Mouse (Mus musculus) kidney, adult 2 months (tissue): Measurements from ENCODE around the gene Muc5b. TPM values are rescaled to one million over a fixed set of nuclear protein-coding genes. Genes with fewer than 3 reads are reported as not detected.
"Not testable (repeated sequence)": the region's sequence is repeated elsewhere in the genome, so short reads cannot be mapped to it uniquely, and the experiment has no call there.

Experiments
- DNase-seq: peaks from one replicate; pipeline ENCODE4 v3.0.0; 2021
- H3K27ac ChIP-seq: fragments of 200-500 bp; 2 replicates; pipeline ENCODE4 v1.5.1; 2012; ENCODE audit warnings: low read depth, low read length, control low read depth, inconsistent platforms; ENCODE audit not compliant: insufficient read depth
- H3K27me3 ChIP-seq: fragments of 200-500 bp; replicated peaks from 2 replicates; pipeline ENCODE4 v1.6.1; 2012; ENCODE audit warnings: mild to moderate bottlenecking, moderate library complexity, low read length, inconsistent platforms; ENCODE audit not compliant: control insufficient read depth, insufficient read depth
- H3K36me3 ChIP-seq: fragments of 200-500 bp; 2 replicates; pipeline ENCODE4 v1.6.1; 2012; ENCODE audit warnings: mild to moderate bottlenecking, moderate library complexity, low read length, inconsistent platforms; ENCODE audit not compliant: control insufficient read depth, insufficient read depth
- H3K4me1 ChIP-seq: fragments of 200-500 bp; 2 replicates; pipeline ENCODE4 v1.6.1; 2011; ENCODE audit warnings: low read length; ENCODE audit not compliant: control insufficient read depth, insufficient read depth
- H3K4me3 ChIP-seq: fragments of 200-500 bp; 2 replicates; pipeline ENCODE4 v1.5.1; 2011; ENCODE audit warnings: mild to moderate bottlenecking, low read depth, low read length, control low read depth; ENCODE audit not compliant: insufficient read depth
- CTCF ChIP-seq: fragments of 200-500 bp; conservative IDR thresholded peaks from 2 replicates; pipeline ENCODE4 v1.5.1; 2011; ENCODE audit warnings: low read depth, mild to moderate bottlenecking, control low read depth, low read length, moderate library complexity, mixed read lengths; ENCODE audit not compliant: insufficient read depth, insufficient read length
- POLR2A ChIP-seq: fragments of 200-500 bp; IDR thresholded peaks from one replicate; pipeline ENCODE4 v1.6.1; 2011; ENCODE audit warnings: low read depth, low read length, control low read depth
- WGBS: fragments of 180-500 bp; shearing (Covaris S2); methylation state at CpG from one replicate; pipeline ENCODE4 v1.1.7; 2018; 5-methylcytosine and 5-hydroxymethylcytosine counted together
- polyA plus RNA-seq: library from polyadenylated mRNA; depleted of rRNA; stranded (reverse); fragments of >200 nt; gene quantifications from 2 replicates; pipeline ENCODE4 v1.2.3, GENCODE M21; 2012; rRNA removed

The Muc5b gene
- not detected in 2 replicates for polyA plus RNA-seq

DNA sequence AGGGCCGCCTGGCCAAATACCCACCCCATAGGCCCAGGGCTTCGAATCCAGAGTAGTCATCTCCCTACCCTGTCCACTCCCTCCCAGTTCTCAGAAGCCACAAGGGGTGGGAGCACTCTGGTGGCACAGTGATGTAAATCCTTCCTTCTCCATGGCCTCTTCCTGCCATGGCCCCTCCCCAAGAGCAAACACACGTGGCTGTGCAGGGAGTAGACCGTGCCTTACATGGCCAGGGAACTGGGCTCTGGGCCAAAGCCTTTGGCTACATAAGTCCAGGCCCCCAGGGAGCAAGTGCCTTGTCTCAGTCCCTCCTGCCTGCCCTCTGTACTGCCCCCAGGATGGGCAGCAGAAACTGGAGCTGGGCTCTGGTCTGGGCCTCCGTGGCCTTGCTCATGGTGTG, at the start of gene Muc5b:
Gene Muc5b, plus strand, starts transcription at position 292 of the 400 bp plus-strand sequence.
- Histone ChIP-seq H3K27me3 (no peaks in the 10 kb centered on the region), H3K27ac (no peak within 1 kb of the TSS), H3K36me3 (no peaks in the 10 kb centered on the region), H3K4me1 (no peaks in the 10 kb centered on the region), H3K4me3 (no peak within 1 kb of the TSS)
- 61% methylated on average over 5 of the region's 5 CpGs for WGBS
- no peak for TF ChIP-seq CTCF
- no peak for TF ChIP-seq POLR2A
- DNase-seq = no peak

DNA sequence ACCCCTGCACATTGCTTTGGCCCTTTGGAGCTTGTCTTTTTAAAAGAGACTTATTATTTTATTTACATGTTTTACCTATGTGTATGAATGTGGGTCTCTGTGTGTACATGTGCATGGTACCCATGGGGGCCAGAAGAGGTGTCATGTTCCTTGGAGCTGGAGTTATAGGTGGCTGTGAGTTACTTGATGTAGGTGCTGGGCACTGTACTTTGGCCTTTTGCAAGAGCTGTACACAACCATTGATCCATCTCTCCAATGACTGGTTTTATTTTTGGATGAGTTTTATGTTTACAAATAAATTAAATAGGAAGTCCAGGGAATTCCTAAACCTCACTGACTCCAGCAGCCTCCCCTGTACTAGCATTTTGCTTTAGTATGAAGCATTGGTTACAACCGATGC, 44.6 kb upstream of the Muc5b start:
- WGBS = 97% methylated on average over 1 of the region's 1 CpGs

DNA sequence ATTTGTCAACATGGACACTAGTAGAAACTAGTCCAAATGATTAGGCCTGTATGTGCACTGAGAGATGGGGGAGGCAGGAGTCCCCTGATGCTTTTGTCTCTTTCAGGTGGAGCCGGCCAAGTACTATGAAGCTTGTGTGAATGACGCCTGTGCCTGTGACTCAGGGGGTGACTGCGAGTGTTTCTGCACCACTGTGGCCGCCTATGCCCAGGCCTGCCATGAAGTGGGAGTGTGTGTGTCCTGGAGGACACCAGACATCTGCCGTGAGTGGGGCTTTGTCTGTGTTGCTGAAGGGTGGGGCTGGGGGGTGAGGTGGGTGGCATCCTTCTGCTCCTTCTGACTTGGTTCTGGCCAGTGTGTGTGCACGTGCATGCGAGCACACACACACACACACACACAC, 35.7 kb upstream of the Muc5b start:
- no peak overlapping the region for H3K27ac ChIP-seq
- TF ChIP-seq POLR2A (no peak), CTCF (no peak)
- no peak for DNase-seq

More for the DNA sequence above, 44.6 kb upstream of the Muc5b start:
- Histone ChIP-seq H3K27ac (no peak overlapping the region), H3K4me3 (no peak overlapping the region), H3K4me1 (no peaks in the 10 kb centered on the region), H3K27me3 (no peaks in the 10 kb centered on the region), H3K36me3 (no peaks in the 10 kb centered on the region)
- TF ChIP-seq CTCF (no peak), POLR2A (no peak)
- no peak for DNase-seq

DNA sequence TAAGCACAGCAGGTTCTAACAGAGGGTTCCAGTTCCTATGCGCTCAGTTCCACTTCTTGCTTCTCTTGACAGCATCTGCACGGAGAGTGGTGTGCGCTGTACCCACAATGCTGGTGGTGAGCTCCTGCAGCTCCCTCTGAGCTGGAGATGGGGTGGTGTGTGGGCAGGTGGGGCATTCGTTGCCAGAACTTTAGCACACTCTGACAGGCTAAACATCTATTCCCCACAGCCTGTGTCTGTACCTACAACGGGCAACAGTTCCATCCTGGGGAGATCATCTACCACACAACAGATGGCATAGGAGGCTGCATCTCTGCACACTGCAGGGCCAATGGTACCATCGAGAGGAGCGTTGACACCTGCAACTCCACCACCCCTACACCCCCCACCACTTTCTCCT, 33.5 kb upstream of the Muc5b start:
- TF ChIP-seq POLR2A (no peak), CTCF (no peak)
- no peak overlapping the region for H3K4me3 ChIP-seq
- no peaks in the 10 kb centered on the region for H3K36me3 ChIP-seq
- H3K27ac ChIP-seq = no peak overlapping the region
- H3K4me1 ChIP-seq = no peaks in the 10 kb centered on the region
- WGBS = 87% methylated on average over 7 of the region's 7 CpGs
- DNase-seq = no peak
- H3K27me3 ChIP-seq = no peaks in the 10 kb centered on the region

More for the DNA sequence above, 35.7 kb upstream of the Muc5b start:
- Histone ChIP-seq H3K4me3 (no peak overlapping the region), H3K36me3 (no peaks in the 10 kb centered on the region), H3K4me1 (no peaks in the 10 kb centered on the region), H3K27me3 (no peaks in the 10 kb centered on the region)
- WGBS = 92% methylated on average over 7 of the region's 7 CpGs

DNA sequence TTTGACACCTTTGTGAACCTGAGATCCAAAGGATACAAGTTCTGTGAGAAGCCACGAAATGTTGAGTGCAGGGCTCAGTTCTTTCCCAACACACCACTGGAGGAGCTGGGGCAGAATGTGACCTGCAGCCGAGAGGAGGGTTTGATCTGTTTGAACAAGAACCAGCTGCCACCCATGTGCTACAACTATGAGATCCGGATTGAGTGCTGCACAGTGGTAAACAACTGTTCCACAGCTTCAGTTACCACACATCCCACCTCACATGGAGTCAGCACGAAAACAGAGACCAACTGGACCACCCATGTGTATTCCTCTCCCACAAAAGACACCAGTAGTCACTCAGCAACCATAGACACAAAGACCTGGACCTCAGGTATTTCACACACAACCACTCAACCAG, 31.0 kb upstream of the Muc5b start:
- not testable (repeated sequence) for H3K4me3 ChIP-seq, H3K4me1 ChIP-seq, DNase-seq, H3K27me3 ChIP-seq, H3K27ac ChIP-seq, H3K36me3 ChIP-seq
- no CpG with 5 or more reads among the region's 4 CpGs for whole genome bisulfite sequencing

DNA sequence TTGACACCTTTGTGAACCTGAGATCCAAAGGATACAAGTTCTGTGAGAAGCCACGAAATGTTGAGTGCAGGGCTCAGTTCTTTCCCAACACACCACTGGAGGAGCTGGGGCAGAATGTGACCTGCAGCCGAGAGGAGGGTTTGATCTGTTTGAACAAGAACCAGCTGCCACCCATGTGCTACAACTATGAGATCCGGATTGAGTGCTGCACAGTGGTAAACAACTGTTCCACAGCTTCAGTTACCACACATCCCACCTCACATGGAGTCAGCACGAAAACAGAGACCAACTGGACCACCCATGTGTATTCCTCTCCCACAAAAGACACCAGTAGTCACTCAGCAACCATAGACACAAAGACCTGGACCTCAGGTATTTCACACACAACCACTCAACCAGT, 28.9 kb upstream of the Muc5b start:
- WGBS = no CpG with 5 or more reads among the region's 4 CpGs
- not testable (repeated sequence) for H3K27me3 ChIP-seq, H3K4me3 ChIP-seq, H3K4me1 ChIP-seq, DNase-seq, H3K27ac ChIP-seq, H3K36me3 ChIP-seq

DNA sequence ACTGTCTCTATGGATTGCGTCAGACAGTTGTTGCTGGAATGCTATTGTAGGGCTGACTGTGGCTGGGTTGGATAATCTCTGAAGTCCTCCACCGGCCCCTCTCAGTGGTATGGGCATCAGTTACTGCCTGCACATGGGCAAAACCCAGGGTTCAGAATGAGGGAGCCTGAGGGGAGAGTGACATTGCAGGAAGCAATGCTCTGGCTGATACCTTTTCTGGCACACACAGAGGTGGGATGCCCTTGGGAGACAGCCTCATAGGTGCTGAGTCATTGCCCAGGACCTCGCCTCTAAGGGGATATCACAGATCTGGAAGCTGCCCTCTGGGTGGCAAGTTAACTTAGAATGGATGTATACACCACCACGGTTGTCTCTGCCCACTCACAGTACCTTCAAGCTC, 25.5 kb upstream of the Muc5b start:
- no peaks in the 10 kb centered on the region for H3K4me1 ChIP-seq
- no peak overlapping the region for H3K27ac ChIP-seq
- no peak for TF ChIP-seq CTCF
- TF ChIP-seq POLR2A = no peak
- H3K4me3 ChIP-seq = no peak overlapping the region
- WGBS = 76% methylated on average over 4 of the region's 4 CpGs
- no peaks in the 10 kb centered on the region for H3K36me3 ChIP-seq
- no peaks in the 10 kb centered on the region for H3K27me3 ChIP-seq
- no peak for DNase-seq

DNA sequence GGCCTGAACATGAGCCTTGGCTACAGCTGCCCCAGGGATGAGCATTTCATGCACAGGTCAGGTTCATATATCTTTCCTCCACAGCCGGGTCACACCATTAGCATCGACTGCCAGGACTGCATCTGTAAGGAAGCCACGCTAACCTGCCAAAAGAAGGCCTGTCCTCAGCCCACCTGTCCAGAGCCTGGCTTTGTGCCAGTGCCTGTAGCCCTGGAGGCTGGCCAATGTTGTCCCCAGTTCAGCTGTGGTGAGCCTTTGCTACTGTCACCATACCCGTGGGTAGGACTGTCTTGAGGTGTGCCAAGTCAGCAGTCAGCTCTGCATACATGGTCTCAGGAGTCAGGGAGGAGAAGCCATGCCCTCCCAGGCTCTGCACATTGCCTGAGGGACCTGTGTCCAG, 23.5 kb upstream of the Muc5b start:
- Histone ChIP-seq H3K4me1 (no peaks in the 10 kb centered on the region), H3K27me3 (no peaks in the 10 kb centered on the region), H3K4me3 (no peak overlapping the region), H3K36me3 (no peaks in the 10 kb centered on the region), H3K27ac (no peak overlapping the region)
- DNase-seq = no peak
- WGBS = 66% methylated on average over 4 of the region's 4 CpGs
- TF ChIP-seq POLR2A = no peak
- TF ChIP-seq CTCF = no peak
